Mouse (Mus musculus) heart, embryonic 10.5 days (tissue): ENCODE measurements at regions not wholly inside any gene's neighbourhood (a gene's known extent, or its start where the extent isn't known, plus 50 kb on each side); places are given as distances from the start of the nearest gene placed in this dataset.
A peak's percentile ranks its signal among the peaks of the same experiment; 100 is the strongest.

Source experiments
- DNase-seq: peaks from one replicate; pipeline ENCODE4 v3.0.0-alpha.2; 2017; ENCODE audit warnings: low spot score
- H3K27ac ChIP-seq: fragments of 300-500 bp; sonication (generic); 2 replicates; pipeline ENCODE4 v1.5.1; 2016; ENCODE audit warnings: mild to moderate bottlenecking
- H3K27me3 ChIP-seq: fragments of 300-500 bp; sonication (generic); 2 replicates; pipeline ENCODE4 v1.6.1; 2016; ENCODE audit warnings: mild to moderate bottlenecking; ENCODE audit not compliant: poor library complexity, insufficient read depth, severe bottlenecking
- H3K36me3 ChIP-seq: fragments of 300-500 bp; sonication (generic); 2 replicates; pipeline ENCODE4 v1.6.1; 2016; ENCODE audit warnings: mild to moderate bottlenecking, moderate library complexity
- H3K4me1 ChIP-seq: fragments of 300-500 bp; sonication (generic); 2 replicates; pipeline ENCODE4 v1.6.1; 2016; ENCODE audit warnings: mild to moderate bottlenecking
- H3K4me3 ChIP-seq: fragments of 300-500 bp; sonication (generic); 2 replicates; pipeline ENCODE4 v1.5.1; 2016; ENCODE audit warnings: mild to moderate bottlenecking, moderate library complexity
- H3K9me3 ChIP-seq: fragments of 300-500 bp; sonication (generic); 2 replicates; pipeline ENCODE4 v1.6.1; 2016; ENCODE audit warnings: mild to moderate bottlenecking, moderate library complexity
- WGBS: fragments of 180-500 bp; shearing (Covaris S2); methylation state at CpG from one replicate; pipeline ENCODE4 v1.1.7; 2016; 5-methylcytosine and 5-hydroxymethylcytosine counted together

DNA sequence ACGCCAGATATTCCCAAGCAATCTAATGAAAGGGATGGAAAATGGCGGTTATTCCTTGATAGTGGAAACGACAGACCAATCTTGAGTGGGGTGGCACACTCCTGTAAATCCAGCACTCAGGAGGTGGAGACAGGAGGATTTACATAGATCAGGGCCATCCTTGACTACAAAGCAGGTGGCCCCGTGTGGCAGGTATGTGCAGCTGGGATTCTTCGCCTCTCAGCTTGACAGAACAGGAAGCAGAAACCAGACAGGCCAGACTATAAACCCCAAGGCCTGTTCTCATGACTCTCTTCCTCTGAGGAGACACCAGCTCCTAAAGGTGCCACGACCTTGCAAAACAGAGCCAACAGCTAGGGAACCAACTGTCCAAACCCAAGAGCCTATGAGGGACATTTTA is 449.7 kb downstream of the Cd83 start:
- H3K9me3 ChIP-seq, result no peaks in the 10 kb centered on the region
- H3K4me1 ChIP-seq, result peaks cover 45% of the 10 kb centered on the region
- H3K27me3 ChIP-seq, result no peaks in the 10 kb centered on the region
- 0 out of 2 replicates have a peak overlapping the region, but pooled peaks have one; percentile 31 for H3K27ac ChIP-seq
- 75% methylated on average over 6 of the region's 6 CpGs for WGBS
- H3K36me3 ChIP-seq, result no peaks in the 10 kb centered on the region
- DNase-seq, result no peak
- no peak overlapping the region for H3K4me3 ChIP-seq

GRCm38 (mm10) chr13:44235236-44235635 is 450.7 kb downstream of the Cd83 start:
- H3K4me3 ChIP-seq, result no peak overlapping the region
- no peak for DNase-seq
- peaks cover 38% of the 10 kb centered on the region for H3K4me1 ChIP-seq
- H3K9me3 ChIP-seq, result no peaks in the 10 kb centered on the region
- 79% methylated on average over 5 of the region's 5 CpGs for WGBS
- no peaks in the 10 kb centered on the region for H3K36me3 ChIP-seq
- no peak overlapping the region; the same call in 1 of the 2 replicates for H3K27ac ChIP-seq
- H3K27me3 ChIP-seq, result no peaks in the 10 kb centered on the region

DNA sequence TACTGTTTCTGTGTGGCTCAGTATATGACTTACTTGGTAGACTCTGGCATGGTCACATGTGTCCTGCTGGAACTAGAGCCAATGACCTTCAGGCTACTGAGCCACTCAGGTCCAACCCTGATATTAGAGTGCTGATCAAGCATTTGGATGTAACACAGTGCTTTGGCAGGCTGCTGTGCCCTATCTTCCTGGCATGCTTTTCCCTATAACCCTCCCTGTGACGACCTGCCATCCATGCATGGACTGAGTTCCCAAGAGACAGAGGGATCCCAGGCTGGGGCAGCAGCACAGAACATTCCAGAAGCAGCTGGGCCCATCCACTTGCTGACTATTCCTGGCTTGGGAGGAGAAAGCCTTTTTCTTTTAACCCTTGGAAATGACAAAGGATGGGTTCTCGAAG is 451.4 kb downstream of the Cd83 start:
- Histone ChIP-seq H3K36me3 (no peaks in the 10 kb centered on the region), H3K4me1 (peaks cover 32% of the 10 kb centered on the region), H3K27me3 (no peaks in the 10 kb centered on the region), H3K27ac (no peak overlapping the region), H3K4me3 (no peak overlapping the region), H3K9me3 (no peaks in the 10 kb centered on the region)
- DNase-seq, result no peak
- 83% methylated on average over 2 of the region's 2 CpGs for WGBS

- Histone ChIP-seq H3K27ac (peak overlapping the region; percentile 38; the same call in 1 of the 2 replicates), H3K27me3 (no peaks in the 10 kb centered on the region), H3K36me3 (no peaks in the 10 kb centered on the region), H3K4me3 (no peak overlapping the region), H3K9me3 (no peaks in the 10 kb centered on the region), H3K4me1 (peaks cover 14% of the 10 kb centered on the region)
- no peak for DNase-seq
- 67% methylated on average over 11 of the region's 11 CpGs for WGBS
Measured at GRCm38 (mm10) chr13:44238308-44238707, 453.7 kb downstream of the Cd83 start.

GRCm38 (mm10) chr13:44243211-44243610 is 458.6 kb downstream of the Cd83 start:
- 87% methylated on average over 6 of the region's 6 CpGs for WGBS
- Histone ChIP-seq H3K9me3 (no peaks in the 10 kb centered on the region), H3K27me3 (no peaks in the 10 kb centered on the region), H3K27ac (no peak overlapping the region), H3K36me3 (no peaks in the 10 kb centered on the region), H3K4me1 (peaks cover 20% of the 10 kb centered on the region), H3K4me3 (no peak overlapping the region)
- DNase-seq, result no peak

- WGBS, result 64% methylated on average over 7 of the region's 7 CpGs
- no peak for DNase-seq
- H3K27me3 ChIP-seq, result no peaks in the 10 kb centered on the region
- no peaks in the 10 kb centered on the region for H3K36me3 ChIP-seq
- H3K4me1 ChIP-seq, result peaks cover 25% of the 10 kb centered on the region
- H3K4me3 ChIP-seq, result no peak overlapping the region
- peak overlapping the region; percentile 89 for H3K27ac ChIP-seq
- no peaks in the 10 kb centered on the region for H3K9me3 ChIP-seq
Measured at GRCm38 (mm10) chr13:44246714-44247251, 462.2 kb downstream of the Cd83 start.

DNA sequence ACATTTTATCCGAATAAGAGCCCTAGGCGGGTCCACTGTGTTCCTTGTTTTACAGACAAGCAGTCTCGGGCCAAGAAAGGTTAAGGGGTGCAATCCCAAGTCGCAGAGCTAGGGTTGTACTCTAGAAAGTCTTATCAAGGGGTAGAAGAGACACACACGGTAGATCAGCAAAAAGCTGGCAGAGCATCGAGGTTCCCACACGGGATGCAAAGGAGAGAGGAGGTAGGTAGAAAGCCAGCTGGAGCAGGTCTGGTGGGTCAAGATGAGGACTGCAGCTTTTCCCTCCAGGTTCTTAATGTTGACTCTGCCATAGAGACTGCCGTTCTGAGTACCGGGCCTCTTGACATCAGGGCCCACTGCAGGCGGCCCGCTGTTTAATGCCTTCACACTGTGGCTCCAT is 463.3 kb downstream of the Cd83 start:
- DNase-seq, result no peak
- WGBS, result 58% methylated on average over 11 of the region's 11 CpGs
- peaks cover 34% of the 10 kb centered on the region for H3K4me1 ChIP-seq
- H3K36me3 ChIP-seq, result no peaks in the 10 kb centered on the region
- H3K4me3 ChIP-seq, result no peak overlapping the region
- H3K9me3 ChIP-seq, result no peaks in the 10 kb centered on the region
- peak overlapping the region; percentile 89 for H3K27ac ChIP-seq
- no peaks in the 10 kb centered on the region for H3K27me3 ChIP-seq

DNA sequence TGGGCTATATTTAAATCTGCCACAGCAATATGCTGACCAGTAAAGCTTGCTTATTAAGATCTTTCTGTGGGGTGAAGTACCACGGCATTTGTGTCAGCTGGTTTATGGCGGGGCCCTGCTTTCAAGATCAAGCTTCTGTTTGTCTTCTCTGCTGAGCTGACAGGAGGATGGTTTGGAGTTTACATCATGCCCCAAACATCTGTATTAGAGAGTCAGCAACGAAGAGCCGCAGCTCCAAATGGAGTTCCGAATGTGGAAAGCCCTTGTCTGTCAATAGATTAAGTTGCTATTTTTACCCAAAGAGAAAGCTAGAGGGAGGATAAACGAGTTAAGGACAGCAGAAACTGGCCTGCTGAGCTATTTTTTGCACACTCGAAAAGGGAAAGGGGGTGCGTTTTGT is 463.8 kb downstream of the Cd83 start:
- WGBS, result 11% methylated on average over 8 of the region's 8 CpGs
- DNase-seq, result peak; percentile 89

GRCm38 (mm10) chr13:44249119-44249518 is 464.5 kb downstream of the Cd83 start:
- Histone ChIP-seq H3K27ac (peak overlapping the region; percentile 89), H3K27me3 (no peaks in the 10 kb centered on the region), H3K9me3 (no peaks in the 10 kb centered on the region), H3K36me3 (no peaks in the 10 kb centered on the region), H3K4me3 (no peak overlapping the region), H3K4me1 (peaks cover 42% of the 10 kb centered on the region)
- WGBS, result 78% methylated on average over 2 of the region's 2 CpGs
- DNase-seq, result no peak

More for the DNA sequence above, 463.8 kb downstream of the Cd83 start:
- Histone ChIP-seq H3K9me3 (no peaks in the 10 kb centered on the region), H3K27me3 (no peaks in the 10 kb centered on the region), H3K27ac (peak overlapping the region; percentile 89), H3K36me3 (no peaks in the 10 kb centered on the region), H3K4me3 (0 out of 2 replicates have a peak overlapping the region, but pooled peaks have one; percentile 5), H3K4me1 (peaks cover 39% of the 10 kb centered on the region)

DNA sequence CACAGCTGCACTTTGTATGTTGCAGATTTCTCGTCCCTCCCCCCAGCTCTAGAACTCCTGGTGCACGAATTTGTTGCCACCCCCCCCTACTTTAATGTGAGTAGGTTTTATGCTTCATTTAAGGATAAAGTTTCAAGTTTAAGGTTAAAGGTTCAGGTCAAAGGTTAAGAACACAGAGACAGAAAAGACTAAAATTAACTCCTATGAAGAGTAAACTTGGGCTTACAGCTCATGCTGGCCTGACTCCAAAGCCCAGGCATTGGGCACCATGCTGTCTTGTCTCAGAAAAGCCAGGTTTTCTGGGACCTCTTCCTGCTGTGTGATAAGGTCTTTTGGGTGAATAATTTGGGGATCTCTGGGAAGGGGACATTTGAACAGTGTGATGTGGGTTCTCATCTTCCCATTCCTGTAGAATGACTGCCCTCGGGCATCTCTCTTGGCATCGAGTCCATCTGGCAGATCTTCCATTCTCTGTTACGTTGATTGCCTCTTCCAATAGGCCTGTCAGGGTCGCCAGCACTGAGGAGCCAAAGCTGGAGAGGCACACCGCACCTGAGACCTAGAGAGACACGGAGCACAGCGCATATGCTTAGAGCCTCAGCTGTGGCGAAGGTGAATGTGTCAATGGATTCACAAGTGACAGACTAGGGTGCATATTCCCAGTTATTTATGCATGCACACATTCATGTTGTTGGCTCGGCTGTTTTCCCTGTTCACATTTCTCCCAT is 466.1 kb downstream of the Cd83 start:
- Histone ChIP-seq H3K9me3 (no peaks in the 10 kb centered on the region), H3K36me3 (no peaks in the 10 kb centered on the region), H3K27ac (no peak overlapping the region), H3K4me3 (no peak overlapping the region), H3K27me3 (no peaks in the 10 kb centered on the region), H3K4me1 (peaks cover 42% of the 10 kb centered on the region)
- WGBS, result 89% methylated on average over 11 of the region's 11 CpGs
- DNase-seq, result no peak

GRCm38 (mm10) chr13:44251503-44251902 is 466.9 kb downstream of the Cd83 start:
- no peaks in the 10 kb centered on the region for H3K9me3 ChIP-seq
- 85% methylated on average over 1 of the region's 1 CpGs for WGBS
- no peaks in the 10 kb centered on the region for H3K27me3 ChIP-seq
- H3K4me1 ChIP-seq, result peaks cover 42% of the 10 kb centered on the region
- no peaks in the 10 kb centered on the region for H3K36me3 ChIP-seq
- no peak overlapping the region for H3K4me3 ChIP-seq
- 0 out of 2 replicates have a peak overlapping the region, but pooled peaks have one; percentile 26 for H3K27ac ChIP-seq
- DNase-seq, result no peak

DNA sequence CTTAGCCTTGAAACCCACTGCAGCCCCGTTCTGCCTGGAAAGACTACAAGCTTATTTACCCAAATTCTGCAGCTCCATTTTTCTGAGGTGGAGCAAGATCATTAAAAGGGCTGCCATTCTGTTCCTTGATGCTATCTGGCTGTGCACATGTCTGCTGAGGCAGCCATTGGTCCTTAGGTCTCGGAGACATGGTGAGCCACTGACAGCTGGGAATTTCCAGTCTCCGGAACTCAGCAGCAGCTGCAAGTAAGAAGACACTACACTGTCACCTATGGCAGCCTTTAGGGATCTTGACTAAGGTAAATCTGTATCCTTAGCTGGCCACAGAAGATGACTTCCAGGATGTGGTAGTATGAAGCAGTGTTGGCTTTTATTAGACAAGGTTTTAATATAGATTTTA is 467.9 kb downstream of the Cd83 start:
- H3K27ac ChIP-seq, result no peak overlapping the region; the same call in 1 of the 2 replicates

DNA sequence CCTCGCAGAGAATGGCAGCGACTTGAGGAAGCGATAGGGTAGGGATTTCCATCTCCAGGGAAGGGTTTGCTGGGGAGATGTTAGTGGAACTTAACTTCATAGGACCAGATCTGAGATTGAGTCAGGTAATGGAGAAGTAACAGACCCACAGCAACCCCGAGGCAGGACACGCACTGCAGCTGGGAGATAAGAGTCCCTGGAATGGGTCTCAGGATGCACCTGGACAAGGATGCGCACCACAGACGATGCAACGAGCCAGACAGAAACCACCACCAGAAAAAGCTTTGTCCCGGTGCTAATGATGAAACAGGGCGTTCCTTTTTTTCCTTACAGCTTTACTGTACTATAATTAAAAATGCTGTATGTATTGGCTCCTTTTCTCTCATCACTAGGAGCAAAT is 470.9 kb upstream of the Jarid2 start:
- H3K9me3 ChIP-seq, result no peaks in the 10 kb centered on the region
- 84% methylated on average over 10 of the region's 10 CpGs for WGBS
- DNase-seq, result no peak
- no peaks in the 10 kb centered on the region for H3K36me3 ChIP-seq
- no peak overlapping the region for H3K27ac ChIP-seq
- peaks cover 3% of the 10 kb centered on the region; the same call in 1 of the 2 replicates for H3K4me1 ChIP-seq
- H3K4me3 ChIP-seq, result no peak overlapping the region
- no peaks in the 10 kb centered on the region for H3K27me3 ChIP-seq

More for the DNA sequence above, 467.9 kb downstream of the Cd83 start:
- Histone ChIP-seq H3K27me3 (no peaks in the 10 kb centered on the region), H3K4me3 (no peak overlapping the region), H3K36me3 (no peaks in the 10 kb centered on the region), H3K4me1 (peaks cover 34% of the 10 kb centered on the region), H3K9me3 (no peaks in the 10 kb centered on the region)
- WGBS, result 51% methylated on average over 3 of the region's 3 CpGs
- DNase-seq, result no peak
